Mouse (Mus musculus) brain, embryonic 14.5 days (tissue): ENCODE data around the gene Amh. TPM values are rescaled to one million over a fixed set of nuclear protein-coding genes. Genes with fewer than 3 reads are reported as not detected.
"Not testable (repeated sequence)": the region's sequence is repeated elsewhere in the genome, so short reads cannot be mapped to it uniquely, and the experiment has no call there.

ENCODE experiments used
- DNase-seq: peaks from one replicate; pipeline ENCODE4 v3.0.0-alpha.2; 2011; ENCODE audit warnings: low read depth
- CTCF ChIP-seq: fragments of 200-500 bp; IDR thresholded peaks from 2 replicates; pipeline ENCODE4 v1.5.1; 2012; ENCODE audit warnings: inconsistent platforms, mild to moderate bottlenecking, moderate library complexity, borderline replicate concordance; ENCODE audit not compliant: insufficient read depth, insufficient read length; ENCODE audit errors: extremely low read depth
- POLR2A ChIP-seq: fragments of 200-500 bp; IDR thresholded peaks from 2 replicates; pipeline ENCODE4 v1.6.1; 2012; ENCODE audit warnings: mild to moderate bottlenecking, inconsistent platforms, borderline replicate concordance; ENCODE audit not compliant: poor library complexity, insufficient read depth, insufficient read length, severe bottlenecking; ENCODE audit errors: extremely low read depth
- polyA plus RNA-seq: library from polyadenylated mRNA; depleted of rRNA; stranded (reverse); fragments of >200 nt; gene quantifications from 2 replicates; pipeline ENCODE4 v1.2.3, GENCODE M21; 2012

Gene Amh
- polyA plus RNA-seq, 1 experiment = 1.7 TPM

DNA sequence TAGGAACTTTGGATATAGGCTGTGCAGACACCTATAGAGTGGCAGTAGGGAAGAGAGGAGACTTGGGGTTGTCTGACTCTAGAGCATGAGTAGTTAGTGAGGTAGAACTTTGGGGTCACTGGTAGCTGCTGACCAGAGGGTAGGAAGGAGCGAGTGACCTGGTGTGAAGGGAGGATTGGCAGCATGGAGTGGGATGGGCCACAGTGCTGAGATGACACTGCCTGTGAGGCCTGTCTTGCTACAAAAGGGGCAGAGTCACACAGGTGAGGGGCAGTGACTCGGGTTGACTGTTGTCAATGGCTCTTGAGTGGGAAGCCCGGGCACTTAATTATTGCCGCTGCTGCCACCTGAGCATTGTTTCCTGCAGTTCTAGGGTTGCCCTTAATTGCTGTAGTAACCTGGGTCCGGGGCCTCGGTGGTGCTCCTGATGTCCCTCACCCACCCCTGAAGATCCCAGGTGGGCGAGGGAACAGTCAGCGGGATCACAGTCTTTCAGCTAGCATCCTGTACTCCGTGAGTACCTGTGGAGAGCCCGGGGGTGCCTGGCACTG lies 22.9 kb downstream of the Amh start:
- TF ChIP-seq POLR2A (no peak), CTCF (no peak)
- DNase-seq = no peak

DNA sequence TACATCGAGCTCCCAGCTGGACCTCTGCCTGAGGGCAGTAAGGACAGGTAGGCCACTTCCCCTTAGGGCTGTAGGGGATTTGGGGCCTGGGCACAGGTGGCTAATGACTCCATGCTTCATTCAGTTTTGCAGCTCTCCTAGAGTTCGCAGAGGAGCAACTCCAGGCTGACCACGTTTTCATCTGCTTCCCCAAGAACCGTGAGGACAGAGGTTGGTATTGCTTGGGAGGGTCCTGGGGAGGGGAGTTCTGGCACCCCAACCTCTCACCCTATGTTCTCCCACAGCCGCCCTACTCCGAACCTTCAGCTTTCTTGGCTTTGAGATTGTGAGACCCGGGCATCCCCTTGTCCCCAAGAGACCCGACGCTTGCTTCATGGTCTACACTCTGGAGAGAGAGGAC lies 23.5 kb downstream of the Amh start:
- DNase-seq = not testable (repeated sequence)

DNA sequence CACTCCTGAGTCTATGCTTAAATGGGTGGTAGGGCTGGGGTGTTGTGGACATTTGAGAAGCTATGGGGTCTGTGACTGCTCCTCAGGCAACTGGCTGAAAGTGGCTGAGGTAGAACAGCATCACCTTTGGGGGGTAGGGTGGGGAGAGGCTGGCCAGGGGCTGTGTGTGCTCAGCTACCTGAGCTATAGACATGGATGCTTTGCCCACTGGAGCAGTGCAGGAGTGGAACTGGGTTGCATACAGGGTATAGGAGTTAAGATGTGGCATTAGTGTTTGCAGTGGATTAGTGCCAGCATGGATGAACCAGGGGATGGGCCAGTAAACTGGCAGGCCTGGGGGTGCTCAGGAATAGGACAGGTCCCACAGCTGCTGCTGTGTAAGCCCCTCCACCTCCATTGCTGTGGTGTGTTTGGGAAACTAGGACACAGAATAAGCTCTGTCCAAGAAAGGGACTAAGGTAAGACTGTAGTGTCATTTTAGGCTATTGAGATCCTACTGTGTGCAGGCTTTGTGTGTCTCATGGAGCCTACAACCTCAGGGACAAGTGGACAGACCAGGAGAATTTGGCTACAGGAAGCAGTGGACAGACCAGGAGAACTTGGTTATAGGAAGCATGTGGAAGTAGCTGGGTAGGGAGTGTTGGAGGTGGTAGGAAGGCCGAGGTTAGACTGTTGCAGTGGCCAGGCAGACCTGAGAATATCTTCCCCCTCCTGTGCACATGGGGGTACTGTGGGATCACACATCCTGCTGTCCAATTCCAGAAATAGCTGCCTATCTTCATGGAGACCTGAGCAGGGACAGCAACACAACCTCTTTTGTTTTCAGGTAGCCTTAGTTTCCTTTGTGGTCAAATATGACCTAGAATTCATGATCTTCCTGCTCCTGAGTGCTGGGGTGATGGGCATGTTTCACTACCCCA lies 24.6 kb downstream of the Amh start:
- DNase-seq = no peak
- TF ChIP-seq POLR2A (no peak), CTCF (no peak)

DNA sequence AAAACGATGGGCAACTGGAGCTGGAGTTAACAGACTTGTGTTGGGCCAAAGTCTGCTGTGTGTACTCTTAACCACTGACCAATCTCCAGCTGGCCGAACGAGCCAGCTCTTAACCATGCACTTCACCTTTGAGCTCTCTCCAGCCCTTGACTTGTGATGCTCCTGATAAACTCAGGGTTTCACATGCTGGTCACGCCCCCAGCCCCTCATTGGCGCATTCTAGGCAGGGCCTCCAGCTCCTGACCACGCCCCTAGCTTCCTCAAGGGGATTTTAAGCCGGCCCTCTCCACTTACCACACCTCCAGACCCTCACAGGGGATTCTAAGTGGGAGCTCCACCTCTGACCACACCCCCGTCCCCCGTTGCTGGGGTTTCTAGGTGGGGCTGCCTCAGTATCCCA lies 26.1 kb downstream of the Amh start:
- TF ChIP-seq CTCF (no peak), POLR2A (no peak)
- DNase-seq = peak; percentile 71

DNA sequence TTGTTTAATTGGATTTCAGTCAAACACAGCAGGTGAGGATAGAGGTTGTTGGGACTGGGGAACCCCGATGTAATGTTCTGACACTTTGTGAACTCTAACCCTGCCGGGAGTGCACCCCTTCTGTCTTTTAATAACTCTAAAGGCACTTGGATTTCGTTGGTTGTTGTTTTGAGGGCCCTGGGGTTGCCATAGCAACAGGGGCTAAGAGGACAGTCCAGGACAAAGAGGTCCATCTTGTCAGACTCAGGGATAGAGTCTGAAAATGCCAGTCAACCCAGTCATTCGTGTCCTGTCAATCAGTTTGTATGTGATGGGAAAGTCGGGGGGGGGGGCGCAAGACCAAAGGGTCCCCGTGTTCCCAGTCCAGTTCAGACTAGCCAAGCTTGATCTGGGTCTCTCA lies 27.8 kb downstream of the Amh start:
- no peak for TF ChIP-seq CTCF
- TF ChIP-seq POLR2A = no peak
- DNase-seq = no peak

DNA sequence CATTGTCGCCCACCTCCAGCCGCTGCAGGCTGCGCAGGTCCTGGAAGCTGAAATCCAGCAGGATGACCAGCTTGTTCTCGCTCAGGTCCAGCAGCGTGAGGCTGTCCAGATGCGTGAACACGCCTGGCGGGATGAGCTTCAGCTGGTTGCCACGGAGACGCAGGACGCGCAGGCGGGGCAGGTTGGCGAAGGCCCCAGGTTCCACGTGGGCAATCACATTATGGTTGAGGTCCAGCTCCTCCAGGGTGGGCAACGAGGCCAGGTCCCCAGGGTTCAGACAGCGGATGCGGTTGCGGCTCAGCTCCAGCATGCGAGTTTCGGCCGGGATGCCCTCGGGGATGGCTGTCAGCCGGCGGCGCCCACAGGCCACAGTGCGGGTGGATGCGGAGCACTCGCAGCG lies 30.6 kb downstream of the Amh start:
- peak; percentile 23 for DNase-seq
- no peak for TF ChIP-seq CTCF
- TF ChIP-seq POLR2A = no peak

DNA sequence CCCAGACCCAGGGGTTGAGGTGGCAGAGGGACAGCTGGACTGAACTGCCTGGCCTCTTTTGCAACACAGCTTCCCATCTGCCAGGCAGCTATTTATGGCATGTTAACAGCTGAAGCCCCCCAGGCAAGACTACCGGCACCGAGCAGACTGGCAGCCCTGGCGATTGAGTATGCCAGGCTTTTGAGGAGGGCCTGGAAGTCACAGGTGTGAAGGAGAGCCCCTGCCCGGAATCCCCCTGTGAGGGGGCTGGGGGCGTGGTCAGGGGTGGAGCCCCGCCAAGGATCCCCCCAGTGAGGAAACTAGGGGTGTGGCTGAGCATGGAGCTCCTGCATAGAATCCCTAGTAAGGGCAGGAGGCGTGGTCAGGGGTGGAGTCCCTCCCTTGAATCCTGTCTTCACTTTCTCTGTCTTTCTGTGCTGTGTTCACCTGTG lies 31.9 kb downstream of the Amh start:
- no peak for TF ChIP-seq POLR2A
- no peak for TF ChIP-seq CTCF
- DNase-seq = peak; percentile 38

DNA sequence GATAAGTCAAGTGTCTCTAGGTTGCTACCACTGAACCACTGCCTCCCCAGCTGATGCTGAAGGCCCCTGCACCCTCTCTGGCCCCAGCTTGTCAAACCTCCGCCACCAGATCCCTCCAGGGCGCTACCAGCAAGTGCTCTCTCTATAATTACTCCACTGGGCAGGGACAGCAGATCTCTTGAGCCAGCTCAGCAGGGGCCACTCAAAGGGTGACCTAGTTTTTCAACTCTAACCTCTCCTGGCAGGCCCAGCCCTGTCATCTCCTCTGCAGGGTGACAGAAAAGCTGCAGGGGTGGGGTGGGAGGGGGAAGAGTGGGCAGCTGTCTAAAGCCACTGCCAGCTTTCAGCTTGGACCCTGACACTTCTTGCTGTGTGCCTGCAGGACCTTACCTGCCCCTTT lies 32.8 kb downstream of the Amh start:
- no peak for DNase-seq

DNA sequence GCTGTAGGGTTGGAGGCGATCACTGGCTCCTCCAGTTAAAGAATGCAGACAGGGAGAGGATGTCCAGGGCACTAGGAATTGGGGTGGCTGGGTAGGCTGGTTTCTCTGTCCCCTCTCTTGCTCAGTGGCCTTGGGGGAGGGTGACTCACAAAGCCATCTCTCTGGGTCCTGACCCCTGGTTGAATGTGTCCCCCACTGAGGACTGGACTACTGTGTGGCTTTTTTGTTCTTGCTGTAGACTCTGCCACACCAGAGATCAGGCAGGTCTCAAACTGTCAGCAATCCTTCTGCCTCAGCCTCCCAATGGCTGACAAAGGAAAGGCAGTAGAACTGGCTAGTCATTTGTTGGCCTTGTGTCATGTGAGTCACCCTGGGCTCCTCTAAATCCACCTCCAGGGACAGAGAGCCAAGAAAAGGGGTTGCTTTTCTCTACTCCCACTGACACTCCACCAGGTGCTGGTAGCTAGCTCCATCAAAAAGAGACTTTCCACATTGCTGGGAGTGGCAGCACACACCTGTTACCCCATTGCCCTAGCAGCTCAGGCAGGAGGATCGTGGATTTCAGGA lies 33.4 kb downstream of the Amh start:
- DNase-seq = no peak
- TF ChIP-seq POLR2A (no peak), CTCF (no peak)

More for the DNA sequence above, 32.8 kb downstream of the Amh start:
- TF ChIP-seq CTCF (no peak), POLR2A (no peak)

DNA sequence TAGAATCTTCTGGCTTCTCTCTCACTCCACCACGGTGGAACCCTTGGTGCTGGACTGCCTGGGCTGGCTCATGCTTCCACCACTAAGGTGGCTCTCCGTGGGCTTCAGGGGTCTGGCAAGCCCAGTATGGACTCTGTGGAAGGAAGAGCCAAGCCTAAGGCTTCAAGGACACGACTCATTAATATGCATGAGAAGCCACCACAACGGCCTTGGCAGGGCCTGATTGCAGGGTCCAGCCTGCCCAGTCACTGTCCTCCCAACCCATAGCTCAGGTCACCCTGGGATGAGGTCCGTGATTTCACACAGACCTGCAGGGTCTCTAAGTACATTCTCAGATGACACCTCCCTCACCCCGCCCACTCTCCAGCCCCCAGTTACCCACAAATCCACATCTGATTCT lies 34.8 kb downstream of the Amh start:
- TF ChIP-seq POLR2A (no peak), CTCF (no peak)
- DNase-seq = no peak

DNA sequence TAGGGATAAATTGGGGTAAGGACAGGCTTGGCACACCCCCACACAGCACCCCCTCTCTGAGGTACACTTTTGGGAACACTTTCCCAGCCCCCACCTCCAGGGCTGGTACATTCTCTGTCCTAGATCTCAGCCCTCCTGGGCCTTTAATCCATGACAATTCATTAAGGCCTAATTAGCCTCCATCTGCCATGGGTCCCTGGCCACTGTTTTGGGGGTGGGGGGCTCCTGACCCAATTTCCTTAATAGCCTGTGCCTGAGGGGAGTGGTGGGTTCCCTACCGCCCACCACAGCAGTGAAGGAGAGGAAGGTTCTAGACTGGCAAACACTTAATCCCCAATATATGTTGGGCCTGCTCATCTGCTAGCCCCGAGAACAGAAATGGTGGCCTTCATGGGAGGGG lies 36.6 kb downstream of the Amh start:
- TF ChIP-seq CTCF (no peak), POLR2A (no peak)
- DNase-seq = no peak

DNA sequence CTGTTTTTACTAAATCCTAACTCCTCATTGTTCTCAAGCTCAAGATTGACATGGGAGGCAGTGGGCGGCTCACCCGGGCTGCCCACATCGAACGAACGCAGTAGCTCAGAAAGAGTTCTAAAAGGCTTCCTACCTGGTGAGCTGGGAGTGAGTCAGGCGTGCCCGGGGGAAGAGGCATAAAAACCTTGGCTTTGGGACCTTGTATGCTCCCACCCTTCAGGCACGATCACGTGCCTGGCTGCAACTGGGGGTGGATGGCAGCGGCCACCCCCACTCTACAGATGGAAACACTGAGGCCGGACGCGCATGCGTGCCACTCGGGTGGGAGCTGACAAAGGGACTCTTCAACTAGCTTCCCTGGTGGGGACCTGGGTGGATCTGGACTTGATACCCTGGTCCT lies 37.3 kb downstream of the Amh start:
- TF ChIP-seq POLR2A (no peak), CTCF (no peak)
- DNase-seq = no peak
